Mouse (Mus musculus): ENCODE data around the gene Gsdma2. TPM values are rescaled to one million over a fixed set of nuclear protein-coding genes. Genes with fewer than 3 reads are reported as not detected.
"Not testable (repeated sequence)": the region's sequence is repeated elsewhere in the genome, so short reads cannot be mapped to it uniquely, and the experiment has no call there.

Gene Gsdma2
- polyA plus RNA-seq, 1 experiment from 2014 or later: not detected

DNA sequence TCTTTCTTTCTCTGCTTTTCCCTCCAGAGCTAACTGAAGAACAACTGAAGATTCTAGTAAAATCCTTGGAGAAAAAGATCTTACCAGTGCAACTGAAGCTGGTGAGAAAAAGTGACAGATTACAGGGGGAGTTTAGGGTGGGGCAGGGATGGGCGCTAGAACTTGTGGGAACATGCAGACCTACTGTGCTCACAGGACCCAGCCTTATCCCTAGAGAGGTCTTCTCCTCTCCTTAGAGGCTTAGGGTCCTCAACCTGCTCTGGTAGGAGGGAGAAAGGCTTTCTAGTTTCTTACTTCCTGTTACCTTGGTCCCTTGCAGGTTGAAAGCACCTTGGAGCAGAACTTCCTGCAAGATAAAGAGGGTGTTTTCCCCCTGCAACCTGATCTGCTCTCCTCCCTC lies 9.1 kb upstream of the Gsdma2 start:
- DNase-seq (ENCODE audit: low spot score): no peak
- H3K27ac ChIP-seq (replicated peaks; ENCODE audit: low read depth, low read length): no peak overlapping the region
- 65% methylated on average over 1 of the region's 1 CpGs for WGBS

DNA sequence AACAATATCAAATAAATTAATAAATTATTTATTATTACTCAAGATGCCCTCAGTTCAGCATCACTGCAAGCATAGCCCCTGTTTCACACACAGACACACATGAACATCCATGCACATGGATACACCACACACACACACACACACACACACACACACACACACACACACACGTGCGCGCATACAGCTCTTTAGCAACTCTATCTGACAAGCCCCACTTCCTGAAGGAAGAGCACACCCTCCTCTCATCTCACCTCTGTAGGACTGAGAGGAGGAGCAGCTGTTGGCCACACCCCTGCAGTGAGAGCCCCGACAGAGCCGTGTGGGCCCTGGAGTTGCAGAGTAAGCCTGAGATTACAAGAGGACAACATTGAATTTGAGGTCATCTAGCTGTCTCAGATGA lies 6.5 kb upstream of the Gsdma2 start:
- WGBS: 64% methylated on average over 5 of the region's 5 CpGs
- no peak for DNase-seq (ENCODE audit: low spot score)
- H3K4me1 ChIP-seq (ENCODE audit: control insufficient read depth, insufficient read depth, low read length): no peaks in the 10 kb centered on the region
- H3K9ac ChIP-seq (replicated peaks; ENCODE audit: low read length): no peak overlapping the region
- no peak overlapping the region for H3K4me2 ChIP-seq (ENCODE audit: low read depth, low read length)
- no peak overlapping the region for H3K27ac ChIP-seq (replicated peaks; ENCODE audit: low read depth, low read length)
- H3K4me3 ChIP-seq (ENCODE audit: low read depth, low read length): no peak overlapping the region
- ATAC-seq (replicated peaks; ENCODE audit: insufficient number of reproducible peaks, low FRiP score, low TSS enrichment, low read depth): no peak
- no peaks in the 10 kb centered on the region for H3K9me3 ChIP-seq (replicated peaks; ENCODE audit: control insufficient read depth, low read length)
- H3K27me3 ChIP-seq (ENCODE audit: control insufficient read depth, insufficient read depth, low read length): no peaks in the 10 kb centered on the region
- no peaks in the 10 kb centered on the region for H3K36me3 ChIP-seq (replicated peaks; ENCODE audit: control insufficient read depth, insufficient read depth, low read depth, low read length)

More for the DNA sequence above, 9.1 kb upstream of the Gsdma2 start:
- no peak for ATAC-seq (replicated peaks; ENCODE audit: insufficient number of reproducible peaks, low FRiP score, low TSS enrichment, low read depth)
- no peaks in the 10 kb centered on the region for H3K36me3 ChIP-seq (replicated peaks; ENCODE audit: control insufficient read depth, insufficient read depth, low read depth, low read length)
- H3K27me3 ChIP-seq (ENCODE audit: control insufficient read depth, insufficient read depth, low read length): no peaks in the 10 kb centered on the region
- H3K4me3 ChIP-seq (ENCODE audit: low read depth, low read length): no peak overlapping the region
- no peaks in the 10 kb centered on the region for H3K4me1 ChIP-seq (ENCODE audit: control insufficient read depth, insufficient read depth, low read length)
- H3K9me3 ChIP-seq (replicated peaks; ENCODE audit: control insufficient read depth, low read length): no peaks in the 10 kb centered on the region
- no peak overlapping the region for H3K4me2 ChIP-seq (ENCODE audit: low read depth, low read length)
- H3K9ac ChIP-seq (replicated peaks; ENCODE audit: low read length): no peak overlapping the region

DNA sequence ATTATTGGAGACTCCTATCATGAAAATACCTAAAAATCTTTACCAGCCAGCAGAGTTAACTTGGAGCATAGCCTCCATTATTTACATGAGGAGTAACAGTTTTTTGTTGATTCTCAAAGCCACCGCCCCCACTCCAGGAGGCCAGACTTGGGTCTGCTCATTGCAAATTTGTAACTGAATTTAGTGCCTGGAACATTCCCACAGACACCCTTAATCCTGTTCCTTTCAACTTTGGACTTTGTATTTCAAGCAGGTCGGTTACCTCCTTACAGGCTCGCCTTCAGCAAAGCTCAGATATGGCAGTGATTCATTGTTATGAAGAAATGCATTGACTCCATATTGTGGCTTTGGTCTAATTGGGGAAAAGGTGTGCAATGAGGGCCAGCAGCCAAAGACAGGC lies 1.8 kb upstream of the Gsdma2 start:
- Histone ChIP-seq H3K27me3 (ENCODE audit: control insufficient read depth, insufficient read depth, low read length) (no peaks in the 10 kb centered on the region), H3K27ac (replicated peaks; ENCODE audit: low read depth, low read length) (no peak overlapping the region), H3K4me3 (ENCODE audit: low read depth, low read length) (no peak overlapping the region), H3K36me3 (replicated peaks; ENCODE audit: control insufficient read depth, insufficient read depth, low read depth, low read length) (no peaks in the 10 kb centered on the region), H3K9me3 (replicated peaks; ENCODE audit: control insufficient read depth, low read length) (no peaks in the 10 kb centered on the region), H3K4me2 (ENCODE audit: low read depth, low read length) (no peak overlapping the region), H3K4me1 (ENCODE audit: control insufficient read depth, insufficient read depth, low read length) (no peaks in the 10 kb centered on the region), H3K9ac (replicated peaks; ENCODE audit: low read length) (no peak overlapping the region)
- ATAC-seq (replicated peaks; ENCODE audit: insufficient number of reproducible peaks, low FRiP score, low TSS enrichment, low read depth): no peak
- WGBS: 84% methylated on average over 3 of the region's 3 CpGs
- no peak for DNase-seq (ENCODE audit: low spot score)

GRCm38 (mm10) chr11:98645946-98646345 lies 613 bp upstream of the Gsdma2 start:
- 75% methylated on average over 2 of the region's 2 CpGs for WGBS
- no peak overlapping the region for H3K9ac ChIP-seq (replicated peaks; ENCODE audit: low read length)
- H3K27ac ChIP-seq (replicated peaks; ENCODE audit: low read depth, low read length): no peak overlapping the region

DNA sequence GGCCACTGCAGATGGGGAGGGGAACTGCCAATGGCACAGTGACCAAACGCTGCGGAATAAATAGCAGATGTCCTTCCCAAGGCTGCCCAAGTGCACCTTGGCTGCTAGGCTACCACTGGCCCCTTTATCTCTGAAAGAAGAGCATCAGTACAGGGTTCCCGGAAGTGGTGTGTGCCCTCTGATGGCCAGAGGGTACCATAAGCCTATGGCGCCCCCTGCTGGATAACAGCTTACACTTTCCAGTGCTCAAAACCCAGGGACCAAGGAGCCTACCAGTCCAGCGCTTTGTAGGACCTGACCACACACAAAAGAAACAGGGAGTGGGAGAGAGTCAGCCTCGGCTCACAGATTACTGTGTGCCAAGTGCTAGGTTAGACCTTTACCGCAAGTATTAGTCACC lies 8.5 kb downstream of the Gsdma2 start:
- DNase-seq (ENCODE audit: low spot score) (peak; percentile 69), ATAC-seq (replicated peaks; ENCODE audit: insufficient number of reproducible peaks, low FRiP score, low TSS enrichment, low read depth) (0 out of 2 replicates have a peak, but pooled peaks have one; percentile 6)
- H3K4me3 ChIP-seq (ENCODE audit: low read depth, low read length); H3K9ac ChIP-seq (replicated peaks; ENCODE audit: low read length); H3K27ac ChIP-seq (replicated peaks; ENCODE audit: low read depth, low read length); H3K4me1 ChIP-seq (ENCODE audit: control insufficient read depth, insufficient read depth, low read length); H3K36me3 ChIP-seq (replicated peaks; ENCODE audit: control insufficient read depth, insufficient read depth, low read depth, low read length); H3K27me3 ChIP-seq (ENCODE audit: control insufficient read depth, insufficient read depth, low read length); H3K4me2 ChIP-seq (ENCODE audit: low read depth, low read length); H3K9me3 ChIP-seq (replicated peaks; ENCODE audit: control insufficient read depth, low read length): not testable (repeated sequence)
- 13% methylated on average over 7 of the region's 7 CpGs for WGBS

More at GRCm38 (mm10) chr11:98645946-98646345, 613 bp upstream of the Gsdma2 start:
- H3K27me3 ChIP-seq (ENCODE audit: control insufficient read depth, insufficient read depth, low read length): no peaks in the 10 kb centered on the region
- no peaks in the 10 kb centered on the region for H3K9me3 ChIP-seq (replicated peaks; ENCODE audit: control insufficient read depth, low read length)
- H3K4me2 ChIP-seq (ENCODE audit: low read depth, low read length): no peak overlapping the region
- H3K4me3 ChIP-seq (ENCODE audit: low read depth, low read length): no peak overlapping the region
- H3K36me3 ChIP-seq (replicated peaks; ENCODE audit: control insufficient read depth, insufficient read depth, low read depth, low read length): no peaks in the 10 kb centered on the region
- H3K4me1 ChIP-seq (ENCODE audit: control insufficient read depth, insufficient read depth, low read length): no peaks in the 10 kb centered on the region
- no peak for DNase-seq (ENCODE audit: low spot score)
- ATAC-seq (replicated peaks; ENCODE audit: insufficient number of reproducible peaks, low FRiP score, low TSS enrichment, low read depth): no peak

DNA sequence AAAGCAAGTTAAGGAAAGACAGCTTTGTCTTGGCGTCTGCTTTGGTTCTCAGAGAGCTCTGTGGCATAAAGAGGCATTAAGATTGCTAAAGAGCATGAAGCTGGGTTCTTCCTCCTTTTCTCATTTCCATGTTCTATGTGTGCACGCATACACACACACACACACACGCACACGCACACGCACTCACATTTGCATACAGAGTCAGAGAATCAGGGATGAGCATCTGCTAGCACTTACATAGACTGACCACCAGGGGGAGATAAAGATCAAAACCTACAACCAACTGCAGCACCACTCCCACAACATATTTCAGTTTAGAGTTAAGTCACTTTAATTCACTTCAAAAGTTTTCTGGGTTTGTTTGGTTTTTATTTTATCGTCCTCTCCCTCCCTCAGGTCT lies 14.0 kb downstream of the Gsdma2 start:
- H3K9ac ChIP-seq (replicated peaks; ENCODE audit: low read length): no peak overlapping the region
- no peaks in the 10 kb centered on the region for H3K9me3 ChIP-seq (replicated peaks; ENCODE audit: control insufficient read depth, low read length)
- H3K4me3 ChIP-seq (ENCODE audit: low read depth, low read length): no peak overlapping the region
- ATAC-seq (replicated peaks; ENCODE audit: insufficient number of reproducible peaks, low FRiP score, low TSS enrichment, low read depth): no peak
- no peak overlapping the region for H3K4me2 ChIP-seq (ENCODE audit: low read depth, low read length)
- H3K27me3 ChIP-seq (ENCODE audit: control insufficient read depth, insufficient read depth, low read length): no peaks in the 10 kb centered on the region
- H3K36me3 ChIP-seq (replicated peaks; ENCODE audit: control insufficient read depth, insufficient read depth, low read depth, low read length): no peaks in the 10 kb centered on the region
- H3K4me1 ChIP-seq (ENCODE audit: control insufficient read depth, insufficient read depth, low read length): no peaks in the 10 kb centered on the region
- no peak overlapping the region for H3K27ac ChIP-seq (replicated peaks; ENCODE audit: low read depth, low read length)
- DNase-seq (ENCODE audit: low spot score): peak; percentile 75
- 13% methylated on average over 6 of the region's 6 CpGs for WGBS

DNA sequence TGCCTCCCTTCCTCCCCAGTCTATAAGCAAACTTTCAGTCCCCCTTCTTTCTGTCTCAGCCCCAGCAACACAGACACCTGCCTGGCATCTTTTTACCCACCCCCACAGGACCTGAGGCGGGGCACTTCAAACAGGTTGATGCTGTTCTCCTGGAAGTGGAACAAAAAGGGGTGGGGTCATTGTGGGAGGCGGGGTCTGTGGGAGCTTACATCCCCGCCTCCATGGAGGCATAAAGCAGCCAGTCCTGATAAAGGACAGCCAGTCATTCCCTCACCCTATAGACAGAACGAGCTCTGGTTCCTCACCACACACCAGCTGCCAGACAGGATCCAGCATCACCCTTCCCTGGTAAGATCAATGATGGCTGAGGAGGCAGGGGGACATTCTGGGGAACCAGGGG lies 17.5 kb downstream of the Gsdma2 start, which contains the start of gene Gsdma:
Gsdma (plus strand) TSS at position 261 of the 400 bp plus-strand sequence.
- WGBS: 27% methylated on average over 4 of the region's 4 CpGs
- Histone ChIP-seq H3K27ac (replicated peaks; ENCODE audit: low read depth, low read length) (no peak within 1 kb of the TSS), H3K4me3 (ENCODE audit: low read depth, low read length) (no peak within 1 kb of the TSS), H3K9ac (replicated peaks; ENCODE audit: low read length) (no peak within 1 kb of the TSS), H3K4me1 (ENCODE audit: control insufficient read depth, insufficient read depth, low read length) (no peaks in the 10 kb centered on the region), H3K4me2 (ENCODE audit: low read depth, low read length) (no peak within 1 kb of the TSS), H3K36me3 (replicated peaks; ENCODE audit: control insufficient read depth, insufficient read depth, low read depth, low read length) (no peaks in the 10 kb centered on the region), H3K9me3 (replicated peaks; ENCODE audit: control insufficient read depth, low read length) (no peaks in the 10 kb centered on the region), H3K27me3 (ENCODE audit: control insufficient read depth, insufficient read depth, low read length) (no peaks in the 10 kb centered on the region)
- DNase-seq (ENCODE audit: low spot score): no peak
- ATAC-seq (replicated peaks; ENCODE audit: insufficient number of reproducible peaks, low FRiP score, low TSS enrichment, low read depth): no peak

GRCm38 (mm10) chr11:98668984-98669383 lies 22.4 kb downstream of the Gsdma2 start:
- no peaks in the 10 kb centered on the region for H3K36me3 ChIP-seq (replicated peaks; ENCODE audit: control insufficient read depth, insufficient read depth, low read depth, low read length)
- H3K27ac ChIP-seq (replicated peaks; ENCODE audit: low read depth, low read length): no peak overlapping the region
- no peak overlapping the region for H3K4me2 ChIP-seq (ENCODE audit: low read depth, low read length)
- H3K27me3 ChIP-seq (ENCODE audit: control insufficient read depth, insufficient read depth, low read length): no peaks in the 10 kb centered on the region
- H3K4me3 ChIP-seq (ENCODE audit: low read depth, low read length): no peak overlapping the region
- no peak for DNase-seq (ENCODE audit: low spot score)
- H3K9me3 ChIP-seq (replicated peaks; ENCODE audit: control insufficient read depth, low read length): no peaks in the 10 kb centered on the region
- no peak for ATAC-seq (replicated peaks; ENCODE audit: insufficient number of reproducible peaks, low FRiP score, low TSS enrichment, low read depth)
- no peak overlapping the region for H3K9ac ChIP-seq (replicated peaks; ENCODE audit: low read length)
- WGBS: 77% methylated on average over 2 of the region's 2 CpGs
- no peaks in the 10 kb centered on the region for H3K4me1 ChIP-seq (ENCODE audit: control insufficient read depth, insufficient read depth, low read length)
